Mouse (Mus musculus): ENCODE results near the gene Ppm1d. TPM values are rescaled to one million over a fixed set of nuclear protein-coding genes. Genes with fewer than 3 reads are reported as not detected.

Ppm1d gene
- polyA plus RNA-seq (2016; fragmentation: Nextera tagmentation; extraction: Ambion mirVana), result 22.7 and 24.5 TPM in 2 replicates

GRCm38 (mm10) chr11:85310713-85311574 lies at the start of gene Ppm1d:
Gene Ppm1d (plus strand): TSS chr11:85311244.
- Histone ChIP-seq H3K36me3 (peaks cover 25% of the 10 kb centered on the region), H3K4me3 (peak within 1 kb of the TSS; percentile 94), H3K9me3 (replicated peaks) (no peaks in the 10 kb centered on the region), H3K27me3 (ENCODE audit: low read depth, poor library complexity, severe bottlenecking) (no peaks in the 10 kb centered on the region), H3K4me1 (peaks cover 25% of the 10 kb centered on the region), H3K27ac (replicated peaks) (peak within 1 kb of the TSS; percentile 97)
- peak; percentile 100 for DNase-seq (ENCODE audit: low spot score)
- under 1% methylated on average over 78 of the region's 78 CpGs for WGBS

GRCm38 (mm10) chr11:85264635-85265034 lies 46.4 kb upstream of the Ppm1d start:
- WGBS, result 54% methylated on average over 5 of the region's 5 CpGs
- Histone ChIP-seq H3K27me3 (ENCODE audit: low read depth, poor library complexity, severe bottlenecking) (no peaks in the 10 kb centered on the region), H3K9me3 (replicated peaks) (no peaks in the 10 kb centered on the region), H3K4me3 (no peak overlapping the region), H3K27ac (replicated peaks) (no peak overlapping the region), H3K4me1 (no peaks in the 10 kb centered on the region), H3K36me3 (no peaks in the 10 kb centered on the region)
- no peak for DNase-seq (ENCODE audit: low spot score)

- 74% methylated on average over 1 of the region's 1 CpGs for WGBS
Observed at GRCm38 (mm10) chr11:85267393-85267792, 43.7 kb upstream of the Ppm1d start.

DNA sequence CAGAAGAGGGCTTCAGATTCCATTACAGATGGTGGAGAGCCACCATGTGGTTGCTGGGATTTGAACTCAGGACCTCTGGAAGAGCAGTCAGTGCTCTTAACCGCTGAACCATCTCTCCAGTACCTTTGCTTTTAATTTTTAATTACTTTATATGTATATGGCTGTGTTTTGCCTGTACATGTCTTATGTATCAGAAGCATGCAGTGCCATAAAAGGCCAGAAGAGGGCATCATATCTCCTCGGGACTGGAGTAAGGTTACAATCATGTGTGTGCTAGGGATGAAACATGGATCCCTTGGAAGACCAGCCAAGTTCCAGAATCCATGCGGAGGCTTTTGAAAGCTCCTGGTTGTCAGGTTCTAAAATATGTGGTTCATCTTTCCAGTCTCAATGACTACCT lies 40.4 kb upstream of the Ppm1d start:
- no peaks in the 10 kb centered on the region for H3K36me3 ChIP-seq
- H3K27me3 ChIP-seq (ENCODE audit: low read depth, poor library complexity, severe bottlenecking), result no peaks in the 10 kb centered on the region
- peak; percentile 38 for DNase-seq (ENCODE audit: low spot score)
- 57% methylated on average over 3 of the region's 3 CpGs for WGBS
- H3K4me3 ChIP-seq, result no peak overlapping the region
- H3K4me1 ChIP-seq, result no peaks in the 10 kb centered on the region
- H3K9me3 ChIP-seq (replicated peaks), result no peaks in the 10 kb centered on the region
- H3K27ac ChIP-seq (replicated peaks), result no peak overlapping the region

More at GRCm38 (mm10) chr11:85267393-85267792, 43.7 kb upstream of the Ppm1d start:
- Histone ChIP-seq H3K36me3 (no peaks in the 10 kb centered on the region), H3K9me3 (replicated peaks) (no peaks in the 10 kb centered on the region), H3K4me1 (no peaks in the 10 kb centered on the region), H3K27me3 (ENCODE audit: low read depth, poor library complexity, severe bottlenecking) (no peaks in the 10 kb centered on the region), H3K27ac (replicated peaks) (no peak overlapping the region), H3K4me3 (no peak overlapping the region)
- DNase-seq (ENCODE audit: low spot score), result no peak

- WGBS, result 69% methylated on average over 6 of the region's 6 CpGs
- no peak overlapping the region for H3K4me3 ChIP-seq
- no peaks in the 10 kb centered on the region for H3K36me3 ChIP-seq
- no peaks in the 10 kb centered on the region for H3K27me3 ChIP-seq (ENCODE audit: low read depth, poor library complexity, severe bottlenecking)
- no peaks in the 10 kb centered on the region for H3K4me1 ChIP-seq
- no peaks in the 10 kb centered on the region for H3K9me3 ChIP-seq (replicated peaks)
- DNase-seq (ENCODE audit: low spot score), result no peak
- H3K27ac ChIP-seq (replicated peaks), result no peak overlapping the region
Observed at GRCm38 (mm10) chr11:85273299-85273698, 37.7 kb upstream of the Ppm1d start.

DNA sequence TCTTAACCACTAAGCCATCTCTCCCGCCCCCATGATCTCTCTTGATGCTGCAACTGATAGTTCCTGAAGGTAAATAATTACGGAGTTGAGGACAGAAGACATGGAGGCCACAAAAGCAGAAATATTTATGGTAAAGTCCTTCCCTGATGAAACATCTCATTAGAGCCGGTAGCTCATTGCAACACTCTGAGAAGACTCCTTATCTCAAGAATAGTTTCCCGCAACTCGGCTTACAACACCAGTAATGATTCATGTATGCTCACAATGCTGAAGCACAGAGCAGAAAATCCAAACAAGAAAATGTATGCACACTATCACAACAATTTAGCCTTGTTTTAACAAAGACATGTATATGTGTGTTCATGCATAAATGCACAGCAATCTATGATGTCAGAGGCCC lies 35.9 kb upstream of the Ppm1d start:
- Histone ChIP-seq H3K27ac (replicated peaks) (no peak overlapping the region), H3K4me1 (no peaks in the 10 kb centered on the region), H3K36me3 (no peaks in the 10 kb centered on the region), H3K27me3 (ENCODE audit: low read depth, poor library complexity, severe bottlenecking) (no peaks in the 10 kb centered on the region), H3K4me3 (no peak overlapping the region), H3K9me3 (replicated peaks) (no peaks in the 10 kb centered on the region)
- 91% methylated on average over 5 of the region's 5 CpGs for WGBS
- no peak for DNase-seq (ENCODE audit: low spot score)

GRCm38 (mm10) chr11:85277609-85278008 lies 33.4 kb upstream of the Ppm1d start:
- Histone ChIP-seq H3K4me1 (no peaks in the 10 kb centered on the region), H3K27ac (replicated peaks) (no peak overlapping the region), H3K27me3 (ENCODE audit: low read depth, poor library complexity, severe bottlenecking) (no peaks in the 10 kb centered on the region), H3K9me3 (replicated peaks) (no peaks in the 10 kb centered on the region), H3K36me3 (no peaks in the 10 kb centered on the region), H3K4me3 (no peak overlapping the region)
- DNase-seq (ENCODE audit: low spot score), result no peak
- WGBS, result 75% methylated on average over 5 of the region's 5 CpGs

- no peaks in the 10 kb centered on the region for H3K4me1 ChIP-seq
- whole genome bisulfite sequencing, result 75% methylated on average over 1 of the region's 1 CpGs
Observed at GRCm38 (mm10) chr11:85278175-85278574, 32.9 kb upstream of the Ppm1d start.

GRCm38 (mm10) chr11:85281219-85281878 lies 29.7 kb upstream of the Ppm1d start:
- no peak for DNase-seq (ENCODE audit: low spot score)
- H3K27ac ChIP-seq (replicated peaks), result no peak overlapping the region
- 85% methylated on average over 15 of the region's 15 CpGs for WGBS

More at GRCm38 (mm10) chr11:85278175-85278574, 32.9 kb upstream of the Ppm1d start:
- Histone ChIP-seq H3K4me3 (no peak overlapping the region), H3K27ac (replicated peaks) (no peak overlapping the region), H3K27me3 (ENCODE audit: low read depth, poor library complexity, severe bottlenecking) (no peaks in the 10 kb centered on the region), H3K9me3 (replicated peaks) (no peaks in the 10 kb centered on the region), H3K36me3 (no peaks in the 10 kb centered on the region)
- no peak for DNase-seq (ENCODE audit: low spot score)

DNA sequence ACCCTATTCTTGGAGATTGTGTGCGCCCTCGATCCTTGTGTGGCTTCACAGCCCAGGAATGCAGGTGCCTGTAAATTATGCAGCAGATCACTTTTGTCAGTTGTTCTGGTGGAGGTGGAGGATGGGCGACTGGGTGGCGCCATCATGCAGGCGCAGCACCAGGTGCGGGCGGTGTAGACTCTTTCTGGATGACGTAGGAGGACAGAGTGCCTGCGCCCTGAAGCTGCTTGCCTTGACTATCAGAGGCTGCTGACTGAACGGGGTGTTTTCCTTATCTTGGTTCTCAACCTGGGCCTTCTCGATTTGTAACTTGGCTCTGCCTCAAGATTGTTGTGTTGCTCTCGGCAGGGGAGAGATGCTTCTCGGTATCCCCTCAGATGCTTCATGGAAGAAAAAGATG lies 13.1 kb upstream of the Ppm1d start:
- Histone ChIP-seq H3K27me3 (ENCODE audit: low read depth, poor library complexity, severe bottlenecking) (no peaks in the 10 kb centered on the region), H3K9me3 (replicated peaks) (no peaks in the 10 kb centered on the region), H3K4me1 (no peaks in the 10 kb centered on the region), H3K27ac (replicated peaks) (no peak overlapping the region), H3K36me3 (no peaks in the 10 kb centered on the region), H3K4me3 (no peak overlapping the region)
- no peak for DNase-seq (ENCODE audit: low spot score)
- 85% methylated on average over 13 of the region's 13 CpGs for WGBS

More at GRCm38 (mm10) chr11:85281219-85281878, 29.7 kb upstream of the Ppm1d start:
- H3K4me3 ChIP-seq, result no peak overlapping the region
- no peaks in the 10 kb centered on the region for H3K36me3 ChIP-seq
- no peaks in the 10 kb centered on the region for H3K9me3 ChIP-seq (replicated peaks)
- H3K4me1 ChIP-seq, result no peaks in the 10 kb centered on the region
- no peaks in the 10 kb centered on the region for H3K27me3 ChIP-seq (ENCODE audit: low read depth, poor library complexity, severe bottlenecking)

DNA sequence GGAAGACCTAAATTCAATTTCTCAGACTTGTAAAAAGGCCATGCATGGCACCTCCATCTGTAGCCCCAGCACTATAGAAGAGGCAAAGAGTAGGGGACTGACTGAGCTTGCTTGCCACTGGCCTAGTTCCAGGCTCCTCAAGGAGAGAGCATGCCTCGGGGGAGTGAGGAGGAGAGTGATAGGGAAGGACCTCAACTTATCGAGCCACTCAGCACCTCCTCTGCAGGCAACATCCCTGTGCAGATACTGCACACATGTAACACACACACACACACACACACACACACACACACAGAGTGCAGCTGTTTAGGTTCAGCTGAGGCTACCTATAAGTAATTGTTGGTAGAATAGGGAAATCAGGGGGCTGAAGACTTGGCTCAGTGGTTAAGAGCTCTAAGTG lies 11.2 kb upstream of the Ppm1d start:
- Histone ChIP-seq H3K9me3 (replicated peaks) (no peaks in the 10 kb centered on the region), H3K36me3 (no peaks in the 10 kb centered on the region), H3K27ac (replicated peaks) (no peak overlapping the region), H3K4me3 (no peak overlapping the region), H3K4me1 (no peaks in the 10 kb centered on the region), H3K27me3 (ENCODE audit: low read depth, poor library complexity, severe bottlenecking) (no peaks in the 10 kb centered on the region)
- DNase-seq (ENCODE audit: low spot score), result no peak
- WGBS, result 96% methylated on average over 2 of the region's 2 CpGs

DNA sequence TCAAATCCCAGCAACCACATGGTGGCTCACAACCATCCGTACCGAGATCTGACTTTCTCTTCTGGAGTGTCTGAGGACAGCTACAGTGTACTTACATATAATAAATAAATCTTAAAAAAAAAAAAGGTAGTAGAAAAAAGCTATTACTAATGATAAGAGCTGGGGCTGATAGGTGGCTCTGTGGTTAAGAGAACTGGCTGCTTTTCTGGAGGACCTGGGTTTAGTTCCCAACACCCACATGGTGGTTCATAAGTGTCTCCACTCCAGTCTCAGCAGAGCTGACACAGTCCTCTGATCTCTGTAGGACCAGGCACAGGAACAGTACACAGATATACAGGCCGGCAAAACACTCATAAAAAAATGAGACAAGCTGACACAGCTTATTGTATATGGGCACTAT lies 9.9 kb upstream of the Ppm1d start:
- Histone ChIP-seq H3K27ac (replicated peaks) (no peak overlapping the region), H3K4me3 (no peak overlapping the region), H3K27me3 (ENCODE audit: low read depth, poor library complexity, severe bottlenecking) (no peaks in the 10 kb centered on the region), H3K9me3 (replicated peaks) (no peaks in the 10 kb centered on the region), H3K36me3 (no peaks in the 10 kb centered on the region), H3K4me1 (no peaks in the 10 kb centered on the region)
- no peak for DNase-seq (ENCODE audit: low spot score)
- WGBS, result 88% methylated on average over 3 of the region's 3 CpGs

DNA sequence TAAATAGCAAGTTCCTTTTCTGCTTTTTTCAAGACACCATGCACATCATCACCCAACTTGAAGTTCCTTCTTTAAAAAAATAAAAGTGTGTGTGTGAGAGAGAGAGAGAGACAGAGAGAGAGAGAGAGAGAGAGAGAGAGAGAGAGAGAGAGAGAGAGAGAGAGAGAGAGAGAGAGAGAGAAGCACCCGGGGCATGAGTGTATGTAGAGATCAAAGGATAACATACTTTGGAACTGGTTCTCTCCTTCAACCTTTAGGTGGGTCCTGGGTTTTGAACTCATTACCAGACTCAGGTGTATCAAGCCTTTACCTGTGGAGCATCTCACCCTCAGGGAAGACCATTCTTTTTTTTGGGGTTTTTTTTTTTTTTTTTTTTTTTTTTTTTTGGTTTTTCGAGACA lies 9.2 kb upstream of the Ppm1d start:
- 72% methylated on average over 2 of the region's 2 CpGs for WGBS
- no peak overlapping the region for H3K4me3 ChIP-seq
- no peak overlapping the region for H3K27ac ChIP-seq (replicated peaks)
- no peaks in the 10 kb centered on the region for H3K36me3 ChIP-seq
- no peaks in the 10 kb centered on the region for H3K9me3 ChIP-seq (replicated peaks)
- H3K27me3 ChIP-seq (ENCODE audit: low read depth, poor library complexity, severe bottlenecking), result no peaks in the 10 kb centered on the region
- no peaks in the 10 kb centered on the region for H3K4me1 ChIP-seq
- no peak for DNase-seq (ENCODE audit: low spot score)

All from midbrain, embryonic 10.5 days (tissue).